Mouse (Mus musculus) E14TG2a.4 (cell line): ENCODE measurements around the gene Trim65.

ENCODE experiments used
- CTCF ChIP-seq: conservative IDR thresholded peaks from 2 replicates; pipeline ENCODE4 v1.5.1; 2014; ENCODE audit warnings: low read length
- POU5F1 ChIP-seq: IDR thresholded peaks from 2 replicates; pipeline ENCODE4 v1.6.1; 2014; ENCODE audit warnings: low read length, borderline replicate concordance

GRCm38 (mm10) chr11:116079511-116079910, 51.4 kb downstream of the Trim65 start:
- TF ChIP-seq CTCF (no peak), POU5F1 (no peak)
